Mouse (Mus musculus): ENCODE results near the gene Dock9.

- no peak for TF ChIP-seq MAX (IDR thresholded peaks at IDR 0.05; ENCODE audit: low read depth)
- no peak for TF ChIP-seq POLR2A (IDR thresholded peaks at IDR 0.05; ENCODE audit: insufficient read length, low read depth)
- TF ChIP-seq USF1 (IDR thresholded peaks at IDR 0.05; ENCODE audit: low read depth), result no peak
- no peak for TF ChIP-seq E2F4 (IDR thresholded peaks at IDR 0.05; ENCODE audit: insufficient read depth)
- no peak for TF ChIP-seq POLR2AphosphoS2 (IDR thresholded peaks at IDR 0.05; ENCODE audit: insufficient read length, low read depth)
- no peak for TF ChIP-seq CEBPB (IDR thresholded peaks at IDR 0.05; ENCODE audit: insufficient read depth, poor library complexity, severe bottlenecking)
Measured at GRCm38 (mm10) chr14:121844486-121844885, 46.8 kb upstream of the Dock9 start.

Data from myocyte (in vitro differentiated cells).